Mouse (Mus musculus): Measurements from ENCODE around the gene Atp6v1g2. TPM values are rescaled to one million over a fixed set of nuclear protein-coding genes. Genes with fewer than 3 reads are reported as not detected.

Gene Atp6v1g2
- polyA plus RNA-seq, 1 experiment = 4.2 TPM

DNA sequence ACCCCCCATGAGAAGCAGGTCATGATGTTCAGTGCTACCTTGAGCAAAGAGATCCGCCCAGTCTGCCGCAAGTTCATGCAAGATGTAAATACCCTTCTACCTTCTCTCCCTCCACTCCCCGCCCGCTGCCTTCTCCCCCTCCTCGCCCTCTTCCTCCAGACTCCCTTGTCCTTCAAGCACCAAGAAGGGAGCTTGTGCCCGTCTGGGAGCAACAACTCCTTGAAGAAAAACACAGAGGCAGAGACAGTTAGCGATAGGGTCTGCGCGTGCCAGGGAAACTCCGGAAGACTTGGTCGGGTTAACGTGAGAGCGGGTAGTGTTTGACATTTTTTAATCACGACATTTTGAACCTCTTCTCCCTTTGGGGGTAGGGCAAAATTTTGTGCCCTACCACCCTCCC is 15.5 kb downstream of the Atp6v1g2 start:
- Histone ChIP-seq H3K36me3 (ENCODE audit: control insufficient read depth, insufficient read depth, low read length, poor library complexity, severe bottlenecking) (peaks cover 89% of the 10 kb centered on the region), H3K4me3 (ENCODE audit: low read depth, low read length) (no peak overlapping the region), H3K27me3 (ENCODE audit: control insufficient read depth, insufficient read depth, low read length, poor library complexity, severe bottlenecking) (no peaks in the 10 kb centered on the region), H3K27ac (ENCODE audit: insufficient read depth, low read length) (no peak overlapping the region), H3K9ac (ENCODE audit: low read depth, poor library complexity, severe bottlenecking) (no peak overlapping the region), H3K9me3 (replicated peaks; ENCODE audit: control insufficient read depth, insufficient read depth, low read length, poor library complexity, severe bottlenecking) (no peaks in the 10 kb centered on the region), H3K4me1 (ENCODE audit: control insufficient read depth, insufficient read depth, low read length) (peaks cover 2% of the 10 kb centered on the region)
- TF ChIP-seq EP300 (IDR thresholded peaks at IDR 0.05; ENCODE audit: insufficient read depth, low read depth, low read length) = no peak
- TF ChIP-seq POLR2A (IDR thresholded peaks at IDR 0.05; ENCODE audit: insufficient read depth, low read length) = no peak
- TF ChIP-seq CTCF (IDR thresholded peaks at IDR 0.05; ENCODE audit: low read depth, low read length) = no peak

DNA sequence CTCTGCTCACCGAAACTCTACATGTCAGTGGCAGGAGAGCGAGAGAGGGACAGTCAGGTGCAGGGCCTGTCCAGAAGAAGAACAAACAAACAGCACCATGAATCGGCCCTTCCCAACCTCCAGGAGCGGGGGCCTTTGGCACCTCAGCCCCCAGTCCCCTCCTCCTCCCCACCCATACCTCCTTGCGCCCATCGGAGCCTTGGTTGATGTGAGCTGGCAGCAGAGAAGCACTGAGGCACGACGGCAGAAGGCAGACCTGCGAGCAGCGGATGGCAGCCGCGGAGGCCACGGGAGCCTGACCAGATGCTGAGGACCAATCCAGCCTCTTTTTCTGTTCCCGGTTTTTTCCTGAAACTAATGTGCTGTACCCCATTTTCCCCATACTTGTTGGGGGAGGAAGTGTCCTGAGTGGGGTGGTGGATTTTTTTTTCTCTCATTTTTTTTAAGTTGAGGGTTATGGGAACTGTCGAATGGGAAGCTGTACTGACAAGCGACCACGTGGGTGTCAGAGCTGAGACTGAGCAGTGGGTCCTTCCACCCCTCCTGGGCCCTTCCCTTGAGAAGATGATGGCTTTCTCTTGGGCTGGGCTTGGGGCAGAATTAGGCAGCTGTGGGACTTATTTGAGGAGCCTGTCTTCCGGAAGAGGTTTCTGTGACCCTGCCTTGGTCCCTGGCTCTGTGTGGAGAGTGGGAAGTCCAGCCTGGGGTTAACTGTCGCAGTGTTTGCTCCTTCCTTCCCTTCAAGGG is 16.2 kb downstream of the Atp6v1g2 start:
- Histone ChIP-seq H3K4me3 (ENCODE audit: low read depth, low read length) (no peak overlapping the region), H3K9me3 (replicated peaks; ENCODE audit: control insufficient read depth, insufficient read depth, low read length, poor library complexity, severe bottlenecking) (no peaks in the 10 kb centered on the region), H3K27me3 (ENCODE audit: control insufficient read depth, insufficient read depth, low read length, poor library complexity, severe bottlenecking) (no peaks in the 10 kb centered on the region), H3K4me1 (ENCODE audit: control insufficient read depth, insufficient read depth, low read length) (peaks cover 2% of the 10 kb centered on the region), H3K36me3 (ENCODE audit: control insufficient read depth, insufficient read depth, low read length, poor library complexity, severe bottlenecking) (peaks cover 82% of the 10 kb centered on the region), H3K27ac (ENCODE audit: insufficient read depth, low read length) (no peak overlapping the region), H3K9ac (ENCODE audit: low read depth, poor library complexity, severe bottlenecking) (no peak overlapping the region)
- no peak for TF ChIP-seq POLR2A (IDR thresholded peaks at IDR 0.05; ENCODE audit: insufficient read depth, low read length)
- TF ChIP-seq CTCF (IDR thresholded peaks at IDR 0.05; ENCODE audit: low read depth, low read length) = no peak
- TF ChIP-seq EP300 (IDR thresholded peaks at IDR 0.05; ENCODE audit: insufficient read depth, low read depth, low read length) = no peak

DNA sequence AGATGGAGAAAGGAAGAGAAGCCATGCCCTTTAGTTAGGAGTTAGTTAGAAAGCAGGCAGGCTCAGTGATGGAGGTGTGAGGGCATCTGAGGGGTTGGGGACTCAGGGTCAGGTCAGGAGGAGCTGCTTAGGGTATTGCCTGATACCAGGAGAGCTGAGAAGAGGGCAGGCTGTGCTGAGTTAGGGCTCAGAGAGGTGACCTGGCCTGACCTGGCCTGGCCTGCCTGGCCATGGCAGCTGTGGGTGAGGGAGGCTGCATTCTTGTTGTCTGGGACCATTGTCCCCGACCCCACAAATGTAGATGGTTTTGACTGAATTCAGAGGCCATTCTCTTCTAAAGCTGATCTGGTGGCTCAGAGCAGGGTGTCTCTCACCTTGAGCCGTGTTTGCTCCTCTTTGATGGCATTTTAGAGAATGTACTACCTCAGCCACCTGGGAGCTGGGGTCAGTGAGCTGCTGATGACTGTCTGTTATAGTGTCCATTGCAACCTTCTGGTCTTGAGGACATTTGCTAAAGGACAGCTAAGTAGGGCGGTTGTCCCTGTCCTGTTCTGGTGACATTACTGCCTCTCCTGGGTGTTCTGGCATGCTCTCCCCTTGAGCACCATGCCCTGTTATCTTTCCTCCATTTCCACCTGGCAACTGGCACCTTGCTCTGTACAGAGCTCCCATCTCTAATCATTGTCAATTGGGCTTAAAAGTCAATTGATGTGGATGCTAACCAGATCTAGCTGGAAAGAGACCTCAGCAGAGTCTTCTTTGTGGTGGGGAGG is 17.1 kb downstream of the Atp6v1g2 start:
- Histone ChIP-seq H3K27me3 (ENCODE audit: control insufficient read depth, insufficient read depth, low read length, poor library complexity, severe bottlenecking) (no peaks in the 10 kb centered on the region), H3K4me1 (ENCODE audit: control insufficient read depth, insufficient read depth, low read length) (peaks cover 2% of the 10 kb centered on the region), H3K9me3 (replicated peaks; ENCODE audit: control insufficient read depth, insufficient read depth, low read length, poor library complexity, severe bottlenecking) (no peaks in the 10 kb centered on the region), H3K27ac (ENCODE audit: insufficient read depth, low read length) (no peak overlapping the region), H3K4me3 (ENCODE audit: low read depth, low read length) (no peak overlapping the region), H3K36me3 (ENCODE audit: control insufficient read depth, insufficient read depth, low read length, poor library complexity, severe bottlenecking) (peaks cover 73% of the 10 kb centered on the region), H3K9ac (ENCODE audit: low read depth, poor library complexity, severe bottlenecking) (no peak overlapping the region)
- TF ChIP-seq POLR2A (IDR thresholded peaks at IDR 0.05; ENCODE audit: insufficient read depth, low read length) (no peak), EP300 (IDR thresholded peaks at IDR 0.05; ENCODE audit: insufficient read depth, low read depth, low read length) (no peak), CTCF (IDR thresholded peaks at IDR 0.05; ENCODE audit: low read depth, low read length) (no peak)

DNA sequence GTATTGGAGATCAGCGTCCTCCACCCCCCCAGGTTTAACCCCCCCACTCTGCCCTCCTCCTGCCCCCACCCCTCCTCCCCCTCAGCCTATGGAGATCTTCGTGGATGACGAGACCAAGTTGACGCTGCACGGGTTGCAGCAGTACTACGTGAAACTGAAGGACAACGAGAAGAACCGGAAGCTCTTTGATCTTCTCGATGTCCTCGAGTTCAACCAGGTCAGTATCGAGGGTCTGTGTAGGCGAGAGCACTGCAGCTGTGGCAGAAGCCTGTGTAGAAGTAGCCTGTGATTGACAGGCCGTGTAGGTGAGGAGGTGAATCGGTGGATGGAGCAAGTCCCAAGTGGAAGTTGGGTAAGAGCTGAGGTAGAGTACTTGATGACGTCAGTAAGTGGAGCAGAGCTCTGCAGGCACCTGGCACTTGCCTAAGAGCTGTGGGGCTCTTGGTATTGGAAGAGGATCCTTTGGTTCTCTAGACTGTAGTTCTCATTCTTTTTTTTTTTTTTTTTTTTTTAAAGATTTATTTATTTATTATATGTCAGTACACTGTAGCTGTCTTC is 17.8 kb downstream of the Atp6v1g2 start:
- H3K9ac ChIP-seq (ENCODE audit: low read depth, poor library complexity, severe bottlenecking) = no peak overlapping the region

GRCm38 (mm10) chr17:35251981-35252380 is 18.5 kb downstream of the Atp6v1g2 start:
- H3K4me3 ChIP-seq (ENCODE audit: low read depth, low read length) = no peak overlapping the region
- peaks cover 2% of the 10 kb centered on the region for H3K4me1 ChIP-seq (ENCODE audit: control insufficient read depth, insufficient read depth, low read length)
- no peak overlapping the region for H3K9ac ChIP-seq (ENCODE audit: low read depth, poor library complexity, severe bottlenecking)
- H3K27me3 ChIP-seq (ENCODE audit: control insufficient read depth, insufficient read depth, low read length, poor library complexity, severe bottlenecking) = no peaks in the 10 kb centered on the region
- H3K36me3 ChIP-seq (ENCODE audit: control insufficient read depth, insufficient read depth, low read length, poor library complexity, severe bottlenecking) = peaks cover 59% of the 10 kb centered on the region
- no peaks in the 10 kb centered on the region for H3K9me3 ChIP-seq (replicated peaks; ENCODE audit: control insufficient read depth, insufficient read depth, low read length, poor library complexity, severe bottlenecking)
- no peak for TF ChIP-seq EP300 (IDR thresholded peaks at IDR 0.05; ENCODE audit: insufficient read depth, low read depth, low read length)
- TF ChIP-seq POLR2A (IDR thresholded peaks at IDR 0.05; ENCODE audit: insufficient read depth, low read length) = no peak
- TF ChIP-seq CTCF (IDR thresholded peaks at IDR 0.05; ENCODE audit: low read depth, low read length) = no peak
- H3K27ac ChIP-seq (ENCODE audit: insufficient read depth, low read length) = no peak overlapping the region

More for the DNA sequence above, 17.8 kb downstream of the Atp6v1g2 start:
- H3K27ac ChIP-seq (ENCODE audit: insufficient read depth, low read length) = no peak overlapping the region
- no peaks in the 10 kb centered on the region for H3K9me3 ChIP-seq (replicated peaks; ENCODE audit: control insufficient read depth, insufficient read depth, low read length, poor library complexity, severe bottlenecking)
- TF ChIP-seq CTCF (IDR thresholded peaks at IDR 0.05; ENCODE audit: low read depth, low read length) (no peak), POLR2A (IDR thresholded peaks at IDR 0.05; ENCODE audit: insufficient read depth, low read length) (no peak), EP300 (IDR thresholded peaks at IDR 0.05; ENCODE audit: insufficient read depth, low read depth, low read length) (no peak)
- H3K4me3 ChIP-seq (ENCODE audit: low read depth, low read length) = no peak overlapping the region
- peaks cover 66% of the 10 kb centered on the region for H3K36me3 ChIP-seq (ENCODE audit: control insufficient read depth, insufficient read depth, low read length, poor library complexity, severe bottlenecking)
- peaks cover 2% of the 10 kb centered on the region for H3K4me1 ChIP-seq (ENCODE audit: control insufficient read depth, insufficient read depth, low read length)
- no peaks in the 10 kb centered on the region for H3K27me3 ChIP-seq (ENCODE audit: control insufficient read depth, insufficient read depth, low read length, poor library complexity, severe bottlenecking)

Measured in ES-Bruce4 (cell line).